Mouse (Mus musculus) ES-E14 (cell line): Measurements from ENCODE around the gene Efemp2.

Experiments used
- HCFC1 ChIP-seq: IDR thresholded peaks from 2 replicates; pipeline ENCODE4 v1.6.1; 2012; ENCODE audit warnings: low read length, inconsistent platforms, borderline replicate concordance; ENCODE audit not compliant: insufficient read depth
- MAFK ChIP-seq: IDR thresholded peaks from 2 replicates; pipeline ENCODE4 v1.6.1; 2014; ENCODE audit warnings: mild to moderate bottlenecking, low read depth, low read length, inconsistent platforms; ENCODE audit not compliant: insufficient read depth

DNA sequence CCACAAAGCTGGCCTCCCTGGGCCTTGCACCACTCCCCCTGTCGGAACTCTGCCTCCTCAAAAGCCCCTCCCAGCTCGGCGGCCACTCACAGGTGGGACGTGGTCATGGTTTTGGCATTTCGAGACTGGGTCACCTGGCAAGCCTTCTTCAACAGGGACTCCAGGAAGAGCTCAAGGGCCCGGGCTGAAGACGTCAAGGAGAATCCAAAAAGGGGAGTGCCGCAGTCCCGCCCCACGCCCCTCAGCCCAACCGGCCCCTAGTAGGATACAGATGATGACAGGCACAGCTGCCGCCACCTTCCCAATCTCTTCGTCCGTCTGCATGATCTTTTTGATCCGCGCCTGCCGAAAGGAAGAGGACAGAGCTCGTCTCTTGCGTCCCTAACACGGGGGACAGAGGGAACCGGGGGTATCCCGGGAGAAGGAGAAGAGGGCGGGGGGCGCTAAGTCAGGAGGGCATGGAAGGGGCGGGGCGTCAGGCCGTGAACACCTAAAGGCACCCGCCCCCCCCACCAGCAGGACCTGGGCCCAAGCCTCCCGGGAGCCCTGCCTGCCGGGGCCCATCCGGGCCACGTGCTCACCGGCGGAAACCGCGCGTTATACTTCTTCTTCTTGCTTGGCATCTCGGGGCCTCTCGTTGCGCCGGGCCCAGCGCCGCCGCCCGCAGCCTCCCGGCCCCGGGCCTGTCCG, 49.5 kb upstream of the Efemp2 start:
- TF ChIP-seq MAFK (no peak), HCFC1 (no peak)
